Mouse (Mus musculus): ENCODE measurements at regions not wholly inside any gene's neighbourhood (a gene's known extent, or its start where the extent isn't known, plus 50 kb on each side); places are given as distances from the start of the nearest gene placed in this dataset.

DNA sequence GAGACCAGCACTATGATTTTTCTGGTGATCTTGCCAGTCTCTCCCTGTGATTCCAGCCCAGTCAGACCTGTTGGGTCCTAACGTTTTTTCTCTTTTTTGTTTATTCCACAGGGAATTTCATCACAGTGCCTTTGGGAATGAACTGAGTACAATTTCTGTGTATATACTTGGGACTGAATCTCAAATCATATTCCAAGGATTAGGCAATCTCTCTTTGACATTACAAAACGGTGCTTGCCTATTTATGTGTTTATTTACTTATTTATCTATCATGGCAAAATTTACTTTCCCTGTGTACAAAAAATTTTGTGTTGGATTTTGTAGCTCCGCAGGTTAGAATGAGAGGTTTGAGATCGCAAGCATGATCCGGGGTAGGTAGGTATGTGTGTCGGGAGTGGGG, 189.2 kb upstream of the Kbtbd8 start:
- H3K9ac ChIP-seq (ENCODE audit: control insufficient read depth, low read depth, low read length, poor library complexity, severe bottlenecking), result no peak overlapping the region
- H3K79me2 ChIP-seq (ENCODE audit: control insufficient read depth, insufficient read depth, low read length, poor library complexity), result no peaks in the 10 kb centered on the region; the same call in 1 of the 2 replicates
- H3K4me3 ChIP-seq (ENCODE audit: control insufficient read depth in 1 of 2, insufficient read depth in 1 of 2, low read depth in 2 of 2, low read length in 2 of 2), result no peak overlapping the region
- H3K27me3 ChIP-seq (ENCODE audit: control insufficient read depth in 1 of 2, insufficient read depth in 2 of 2, low read length in 2 of 2), result no peaks in the 10 kb centered on the region
- H3K4me1 ChIP-seq (ENCODE audit: control insufficient read depth in 1 of 2, insufficient read depth in 2 of 2, low read length in 2 of 2), result peaks cover 0 to 18% of the 10 kb centered on the region in 2 experiments; a peak in 3 of 4 replicates
- TF ChIP-seq BHLHE40 (IDR thresholded peaks at IDR 0.05; ENCODE audit: borderline replicate concordance, low read depth, low read length) (no peak), CTCF (IDR thresholded peaks at IDR 0.05 in 2 of 3, conservative IDR thresholded peaks at IDR 0.05 in 1 of 3; ENCODE audit: control insufficient read depth in 1 of 3, insufficient read depth in 1 of 3, low read depth in 2 of 3, low read length in 3 of 3, poor library complexity in 1 of 3, severe bottlenecking in 1 of 3) (no peak), POLR2A (IDR thresholded peaks at IDR 0.05; ENCODE audit: control insufficient read depth in 1 of 2, insufficient read depth in 1 of 2, low read depth in 1 of 2, low read length in 2 of 2, poor library complexity in 1 of 2) (no peak), MYB (IDR thresholded peaks at IDR 0.05; ENCODE audit: low read depth, low read length) (no peak), RCOR1 (IDR thresholded peaks at IDR 0.05; ENCODE audit: low read depth, low read length) (no peak), MYC (IDR thresholded peaks at IDR 0.05; ENCODE audit: low read depth, low read length) (no peak), ZKSCAN1 (IDR thresholded peaks at IDR 0.05; ENCODE audit: low read depth, low read length) (no peak)
- no peak overlapping the region for H3K27ac ChIP-seq (ENCODE audit: control insufficient read depth, low read depth, low read length)
- no peak for DNase-seq (ENCODE audit: low read depth, low spot score)
- no peaks in the 10 kb centered on the region for H3K9me3 ChIP-seq (replicated peaks; ENCODE audit: insufficient read depth, low read length)
- peaks cover 0 to 25% of the 10 kb centered on the region in 2 experiments; a peak in 2 of 4 replicates for H3K36me3 ChIP-seq (ENCODE audit: control insufficient read depth in 1 of 2, insufficient read depth in 2 of 2, low read length in 2 of 2)

DNA sequence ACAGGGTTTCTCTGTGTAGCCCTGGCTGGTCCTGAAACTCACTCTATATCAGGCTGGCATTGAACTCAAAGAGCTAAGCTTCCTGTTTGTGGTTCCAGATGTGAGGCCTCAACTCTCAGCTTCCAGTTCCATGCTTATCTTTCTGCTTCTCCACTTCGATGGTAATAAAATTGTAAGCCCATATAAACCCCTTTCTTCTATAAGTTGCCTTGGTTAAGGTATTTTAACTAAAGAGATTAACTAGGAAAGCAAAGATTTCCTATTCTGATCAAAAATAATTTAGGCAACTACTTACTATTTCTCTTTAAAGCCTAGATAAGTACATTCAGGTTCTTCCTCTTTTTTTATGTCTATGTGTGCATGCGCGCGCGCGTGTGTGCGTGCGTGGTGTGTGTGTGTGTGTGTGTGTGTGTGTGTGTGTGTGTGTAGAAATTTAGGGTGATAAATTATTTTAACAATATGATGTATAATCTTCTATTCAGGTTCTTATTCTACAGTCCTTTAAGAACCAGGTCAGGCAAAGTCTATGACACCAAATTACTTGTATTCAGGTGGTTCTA, 190.3 kb upstream of the Kbtbd8 start:
- Histone ChIP-seq H3K27me3 (ENCODE audit: control insufficient read depth in 1 of 2, insufficient read depth in 2 of 2, low read length in 2 of 2) (no peaks in the 10 kb centered on the region), H3K9ac (ENCODE audit: control insufficient read depth, low read depth, low read length, poor library complexity, severe bottlenecking) (no peak overlapping the region), H3K4me1 (ENCODE audit: control insufficient read depth in 1 of 2, insufficient read depth in 2 of 2, low read length in 2 of 2) (peaks cover 0 to 18% of the 10 kb centered on the region in 2 experiments; a peak in 3 of 4 replicates), H3K9me3 (replicated peaks; ENCODE audit: insufficient read depth, low read length) (no peaks in the 10 kb centered on the region), H3K4me3 (ENCODE audit: control insufficient read depth in 1 of 2, insufficient read depth in 1 of 2, low read depth in 2 of 2, low read length in 2 of 2) (no peak overlapping the region), H3K79me2 (ENCODE audit: control insufficient read depth, insufficient read depth, low read length, poor library complexity) (no peaks in the 10 kb centered on the region; the same call in 1 of the 2 replicates), H3K36me3 (ENCODE audit: control insufficient read depth in 1 of 2, insufficient read depth in 2 of 2, low read length in 2 of 2) (peaks cover 0 to 25% of the 10 kb centered on the region in 2 experiments; a peak in 2 of 4 replicates), H3K27ac (ENCODE audit: control insufficient read depth, low read depth, low read length) (no peak overlapping the region)
- TF ChIP-seq ZC3H11A (IDR thresholded peaks at IDR 0.05; ENCODE audit: low read depth, low read length) (no peak), CHD2 (IDR thresholded peaks at IDR 0.05; ENCODE audit: low read length) (no peak), E2F4 (IDR thresholded peaks at IDR 0.05; ENCODE audit: borderline replicate concordance, low read depth, low read length) (no peak), SMC3 (IDR thresholded peaks at IDR 0.05; ENCODE audit: low read depth, low read length) (no peak), NRF1 (IDR thresholded peaks at IDR 0.05; ENCODE audit: insufficient read depth, low read depth, low read length, poor library complexity, severe bottlenecking) (peak; percentile 59; the same call in 1 of the 2 replicates), POLR2AphosphoS2 (IDR thresholded peaks at IDR 0.05; ENCODE audit: low read length) (peak; percentile 21), MAX (IDR thresholded peaks at IDR 0.05; ENCODE audit: low read length) (no peak), GATA1 (IDR thresholded peaks at IDR 0.05; ENCODE audit: low read depth, low read length) (peak; percentile 56), ZKSCAN1 (IDR thresholded peaks at IDR 0.05; ENCODE audit: low read depth, low read length) (no peak), SIN3A (IDR thresholded peaks at IDR 0.05; ENCODE audit: low read length) (no peak), RCOR1 (IDR thresholded peaks at IDR 0.05; ENCODE audit: low read depth, low read length) (peak; percentile 46; the same call in 1 of the 2 replicates), EP300 (IDR thresholded peaks at IDR 0.05; ENCODE audit: low read depth in 1 of 2, low read length in 2 of 2) (peak in 1 of 2 experiments; percentile 61; a peak in 2 of 4 replicates), ZNF384 (IDR thresholded peaks at IDR 0.05; ENCODE audit: low read depth, low read length) (no peak), POLR2A (IDR thresholded peaks at IDR 0.05; ENCODE audit: control insufficient read depth in 1 of 2, insufficient read depth in 1 of 2, low read depth in 1 of 2, low read length in 2 of 2, poor library complexity in 1 of 2) (no peak), CHD1 (IDR thresholded peaks at IDR 0.05; ENCODE audit: low read depth, low read length) (no peak), ZMIZ1 (IDR thresholded peaks at IDR 0.05; ENCODE audit: low read depth, low read length) (no peak; the same call in 1 of the 2 replicates)
- DNase-seq (ENCODE audit: low read depth, low spot score), result peak; percentile 71
